In the genomic region with DNA sequence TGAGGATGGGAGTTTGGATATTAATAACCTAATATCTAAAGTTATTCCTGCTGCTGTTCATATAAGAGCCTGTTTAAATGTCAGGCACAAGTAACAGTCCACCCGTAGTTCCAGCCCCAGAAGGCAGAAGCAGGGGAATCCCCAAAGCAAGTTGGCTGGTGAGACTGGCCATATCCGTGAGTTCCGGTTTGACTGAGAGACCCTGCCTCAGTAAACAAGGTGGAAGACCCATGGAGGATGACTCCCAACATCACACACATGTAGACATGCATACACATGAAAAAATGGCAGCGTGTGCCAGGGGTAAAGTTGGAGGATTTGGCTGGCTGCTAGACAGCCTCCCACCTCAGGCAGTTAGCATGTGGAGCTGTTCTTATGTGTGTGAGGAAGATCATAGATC, we compare ENCODE assay signal across 16 mouse cellular contexts.
"Had no signal": no experiment of that assay in that cellular context is flagged by ENCODE, and none has a peak within 500 bp of the region (broad histone marks: within the 10 kb centered on the region; RNA-seq: fewer than 3 reads in every experiment).

No protein-coding gene starts in this region.

- H3K4me3 ChIP-seq: neural tube, embryonic 12.5 days; neural tube, embryonic 13.5 days; neural tube, embryonic 15.5 days; stomach, embryonic 15.5 days had no signal

- H3K4me1 ChIP-seq: neural tube, embryonic 12.5 days; stomach, embryonic 15.5 days had no signal

- DNase-seq: retina, postnatal 1 day; right cerebral cortex, adult 18-20 months; right cerebral cortex, postnatal 14 days; right cerebral cortex, postnatal 25 days; right cerebral cortex, postnatal 4 days; spleen, adult 18-20 months; thymus, adult 18-20 months; thymus, postnatal 14 days; thymus, postnatal 25 days; thymus, postnatal 36 days; thymus, postnatal 4 days had no signal

- H3K36me3 ChIP-seq: neural tube, embryonic 12.5 days; neural tube, embryonic 13.5 days; neural tube, embryonic 15.5 days; stomach, embryonic 15.5 days had no signal

- H3K27ac ChIP-seq: neural tube, embryonic 12.5 days; neural tube, embryonic 13.5 days; neural tube, embryonic 15.5 days; stomach, embryonic 15.5 days; stomach, postnatal 0 days had no signal

- H3K27me3 ChIP-seq: neural tube, embryonic 12.5 days; neural tube, embryonic 13.5 days; neural tube, embryonic 15.5 days; stomach, embryonic 15.5 days had no signal
